Mouse (Mus musculus) forebrain, embryonic 15.5 days (tissue): ENCODE data around the gene Cxcr4. TPM values are rescaled to one million over a fixed set of nuclear protein-coding genes. Genes with fewer than 3 reads are reported as not detected.

Experiments
- ATAC-seq: fragments of 200-750 bp; cut with Nextera tagmentation; replicated peaks from 2 replicates; pipeline ENCODE4 v1.8.0; 2017; ENCODE audit warnings: mild to moderate bottlenecking, moderate TSS enrichment, moderate library complexity
- H3K27ac ChIP-seq: fragments of 300-500 bp; sonication (generic); replicated peaks from 2 replicates; pipeline ENCODE4 v1.5.1; 2015; ENCODE audit warnings: mild to moderate bottlenecking, inconsistent platforms
- H3K27me3 ChIP-seq: fragments of 300-500 bp; sonication (generic); 2 replicates; pipeline ENCODE4 v1.6.1; 2015; ENCODE audit warnings: inconsistent platforms
- H3K36me3 ChIP-seq: fragments of 300-500 bp; sonication (generic); 2 replicates; pipeline ENCODE4 v1.6.1; 2015; ENCODE audit warnings: mild to moderate bottlenecking, inconsistent platforms
- H3K4me1 ChIP-seq: fragments of 300-500 bp; sonication (generic); 2 replicates; pipeline ENCODE4 v1.6.1; 2015; ENCODE audit warnings: inconsistent platforms
- H3K4me2 ChIP-seq: fragments of 300-500 bp; sonication (generic); replicated peaks from 2 replicates; pipeline ENCODE4 v1.6.1; 2015; ENCODE audit warnings: mild to moderate bottlenecking, inconsistent platforms
- H3K4me3 ChIP-seq: fragments of 300-500 bp; sonication (generic); 2 replicates; pipeline ENCODE4 v1.5.1; 2015; ENCODE audit warnings: mild to moderate bottlenecking, inconsistent platforms
- H3K9ac ChIP-seq: fragments of 300-500 bp; sonication (generic); replicated peaks from 2 replicates; pipeline ENCODE4 v1.6.1; 2015; ENCODE audit warnings: mild to moderate bottlenecking, inconsistent platforms
- H3K9me3 ChIP-seq: fragments of 300-500 bp; sonication (generic); 2 replicates; pipeline ENCODE4 v1.6.1; 2016; ENCODE audit warnings: inconsistent platforms
- WGBS: fragments of 180-500 bp; shearing (Covaris S2); methylation state at CpG from one replicate; pipeline ENCODE4 v1.1.7; 2015; ENCODE audit warnings: mixed read lengths; 5-methylcytosine and 5-hydroxymethylcytosine counted together
- polyA plus RNA-seq: library from polyadenylated mRNA; unstranded; fragments of >200 nt; fragmentation: Nextera tagmentation; extraction: Ambion mirVana; gene quantifications from 2 replicates; pipeline ENCODE4 v1.2.1, GENCODE M21; 2015

The Cxcr4 gene
- polyA plus RNA-seq, result 10.7 and 11.0 TPM in 2 replicates

GRCm38 (mm10) chr1:128592211-128592741, at the start of gene Cxcr4:
Gene Cxcr4, minus strand, starts transcription at chr1:128592293.
- WGBS, result under 1% methylated on average over 27 of the region's 27 CpGs
- H3K36me3 ChIP-seq, result peaks cover 7% of the 10 kb centered on the region
- H3K4me1 ChIP-seq, result peaks cover 54% of the 10 kb centered on the region
- ATAC-seq, result peak; percentile 80
- H3K27me3 ChIP-seq, result no peaks in the 10 kb centered on the region
- H3K9me3 ChIP-seq, result no peaks in the 10 kb centered on the region
- peak within 1 kb of the TSS; percentile 77 for H3K9ac ChIP-seq
- H3K4me2 ChIP-seq, result peak within 1 kb of the TSS; percentile 93
- peak within 1 kb of the TSS; percentile 72 for H3K4me3 ChIP-seq
- peak within 1 kb of the TSS; percentile 87 for H3K27ac ChIP-seq

GRCm38 (mm10) chr1:128639707-128640107, 47.6 kb upstream of the Cxcr4 start:
- Histone ChIP-seq H3K27me3 (no peaks in the 10 kb centered on the region), H3K4me1 (no peaks in the 10 kb centered on the region; the same call in 1 of the 2 replicates), H3K9ac (no peak overlapping the region), H3K36me3 (no peaks in the 10 kb centered on the region), H3K9me3 (no peaks in the 10 kb centered on the region), H3K27ac (no peak overlapping the region), H3K4me2 (no peak overlapping the region), H3K4me3 (no peak overlapping the region)
- WGBS, result 37% methylated on average over 4 of the region's 4 CpGs
- ATAC-seq, result peak; percentile 44

GRCm38 (mm10) chr1:128637230-128637740, 45.2 kb upstream of the Cxcr4 start:
- Histone ChIP-seq H3K4me3 (no peak overlapping the region), H3K9ac (no peak overlapping the region), H3K36me3 (no peaks in the 10 kb centered on the region), H3K4me1 (no peaks in the 10 kb centered on the region), H3K9me3 (no peaks in the 10 kb centered on the region), H3K27ac (no peak overlapping the region), H3K27me3 (no peaks in the 10 kb centered on the region), H3K4me2 (no peak overlapping the region)
- WGBS, result 88% methylated on average over 7 of the region's 7 CpGs
- no peak for ATAC-seq

GRCm38 (mm10) chr1:128636258-128637229, 44.5 kb upstream of the Cxcr4 start:
- H3K9me3 ChIP-seq, result no peaks in the 10 kb centered on the region
- no peak for ATAC-seq
- no peak overlapping the region for H3K4me2 ChIP-seq
- no peaks in the 10 kb centered on the region for H3K27me3 ChIP-seq
- no peaks in the 10 kb centered on the region for H3K4me1 ChIP-seq
- no peak overlapping the region for H3K4me3 ChIP-seq
- 91% methylated on average over 10 of the region's 10 CpGs for WGBS
- H3K9ac ChIP-seq, result no peak overlapping the region
- no peak overlapping the region for H3K27ac ChIP-seq
- no peaks in the 10 kb centered on the region for H3K36me3 ChIP-seq

- H3K36me3 ChIP-seq, result no peaks in the 10 kb centered on the region
- no peak overlapping the region for H3K27ac ChIP-seq
- H3K9ac ChIP-seq, result no peak overlapping the region
- WGBS, result 75% methylated on average over 6 of the region's 6 CpGs
- no peaks in the 10 kb centered on the region for H3K27me3 ChIP-seq
- no peaks in the 10 kb centered on the region for H3K4me1 ChIP-seq
- no peak overlapping the region for H3K4me3 ChIP-seq
- H3K9me3 ChIP-seq, result no peaks in the 10 kb centered on the region
- no peak for ATAC-seq
- no peak overlapping the region for H3K4me2 ChIP-seq
Measured at GRCm38 (mm10) chr1:128633711-128634379, 41.8 kb upstream of the Cxcr4 start.

GRCm38 (mm10) chr1:128632522-128632921, 40.4 kb upstream of the Cxcr4 start:
- Histone ChIP-seq H3K9ac (no peak overlapping the region), H3K9me3 (no peaks in the 10 kb centered on the region), H3K4me2 (no peak overlapping the region), H3K36me3 (no peaks in the 10 kb centered on the region), H3K27me3 (no peaks in the 10 kb centered on the region), H3K4me3 (no peak overlapping the region), H3K27ac (no peak overlapping the region), H3K4me1 (no peaks in the 10 kb centered on the region)
- WGBS, result 74% methylated on average over 6 of the region's 6 CpGs
- no peak for ATAC-seq

- Histone ChIP-seq H3K4me1 (peaks cover 16% of the 10 kb centered on the region), H3K9ac (no peak overlapping the region), H3K4me3 (no peak overlapping the region), H3K36me3 (no peaks in the 10 kb centered on the region), H3K27me3 (no peaks in the 10 kb centered on the region), H3K4me2 (no peak overlapping the region), H3K9me3 (no peaks in the 10 kb centered on the region), H3K27ac (no peak overlapping the region)
- ATAC-seq, result no peak
- WGBS, result 91% methylated on average over 9 of the region's 9 CpGs
Measured at GRCm38 (mm10) chr1:128626144-128626678, 34.1 kb upstream of the Cxcr4 start.

- H3K27ac ChIP-seq, result no peak overlapping the region
- H3K9ac ChIP-seq, result no peak overlapping the region
- peak; percentile 41 for ATAC-seq
- H3K36me3 ChIP-seq, result no peaks in the 10 kb centered on the region
- no peaks in the 10 kb centered on the region for H3K9me3 ChIP-seq
- H3K4me3 ChIP-seq, result no peak overlapping the region
- no peak overlapping the region for H3K4me2 ChIP-seq
- H3K27me3 ChIP-seq, result no peaks in the 10 kb centered on the region
- 20% methylated on average over 4 of the region's 4 CpGs for WGBS
- H3K4me1 ChIP-seq, result peaks cover 16% of the 10 kb centered on the region
Measured at GRCm38 (mm10) chr1:128623594-128623887, 31.4 kb upstream of the Cxcr4 start.

GRCm38 (mm10) chr1:128622867-128623593, 30.9 kb upstream of the Cxcr4 start:
- H3K9me3 ChIP-seq, result no peaks in the 10 kb centered on the region
- WGBS, result 20% methylated on average over 9 of the region's 9 CpGs
- H3K36me3 ChIP-seq, result no peaks in the 10 kb centered on the region
- ATAC-seq, result peak; percentile 65
- 0 out of 2 replicates have a peak overlapping the region, but pooled peaks have one; percentile 11 for H3K27ac ChIP-seq
- peaks cover 16% of the 10 kb centered on the region for H3K4me1 ChIP-seq
- no peak overlapping the region; the same call in 1 of the 2 replicates for H3K4me2 ChIP-seq
- H3K27me3 ChIP-seq, result no peaks in the 10 kb centered on the region
- H3K9ac ChIP-seq, result no peak overlapping the region
- no peak overlapping the region for H3K4me3 ChIP-seq

GRCm38 (mm10) chr1:128617654-128618310, 25.7 kb upstream of the Cxcr4 start:
- no peaks in the 10 kb centered on the region for H3K36me3 ChIP-seq
- H3K4me3 ChIP-seq, result no peak overlapping the region
- peaks cover 3% of the 10 kb centered on the region for H3K4me1 ChIP-seq
- no peak overlapping the region for H3K4me2 ChIP-seq
- H3K27ac ChIP-seq, result no peak overlapping the region
- WGBS, result 94% methylated on average over 13 of the region's 13 CpGs
- no peak for ATAC-seq
- no peaks in the 10 kb centered on the region for H3K27me3 ChIP-seq
- H3K9me3 ChIP-seq, result no peaks in the 10 kb centered on the region
- no peak overlapping the region for H3K9ac ChIP-seq

GRCm38 (mm10) chr1:128616586-128616985, 24.5 kb upstream of the Cxcr4 start:
- Histone ChIP-seq H3K27me3 (no peaks in the 10 kb centered on the region), H3K9ac (no peak overlapping the region), H3K9me3 (no peaks in the 10 kb centered on the region), H3K4me3 (no peak overlapping the region), H3K27ac (no peak overlapping the region), H3K4me1 (no peaks in the 10 kb centered on the region), H3K4me2 (no peak overlapping the region), H3K36me3 (no peaks in the 10 kb centered on the region)
- ATAC-seq, result no peak
- WGBS, result 52% methylated on average over 2 of the region's 2 CpGs
